Mouse (Mus musculus) right cerebral cortex, adult 18-20 months (tissue): Measurements from ENCODE around the gene S100a6.

Experiments used
- DNase-seq: peaks from one replicate; pipeline ENCODE4 v3.0.0; 2022; ENCODE audit warnings: mixed read lengths

Gene S100a6

DNA sequence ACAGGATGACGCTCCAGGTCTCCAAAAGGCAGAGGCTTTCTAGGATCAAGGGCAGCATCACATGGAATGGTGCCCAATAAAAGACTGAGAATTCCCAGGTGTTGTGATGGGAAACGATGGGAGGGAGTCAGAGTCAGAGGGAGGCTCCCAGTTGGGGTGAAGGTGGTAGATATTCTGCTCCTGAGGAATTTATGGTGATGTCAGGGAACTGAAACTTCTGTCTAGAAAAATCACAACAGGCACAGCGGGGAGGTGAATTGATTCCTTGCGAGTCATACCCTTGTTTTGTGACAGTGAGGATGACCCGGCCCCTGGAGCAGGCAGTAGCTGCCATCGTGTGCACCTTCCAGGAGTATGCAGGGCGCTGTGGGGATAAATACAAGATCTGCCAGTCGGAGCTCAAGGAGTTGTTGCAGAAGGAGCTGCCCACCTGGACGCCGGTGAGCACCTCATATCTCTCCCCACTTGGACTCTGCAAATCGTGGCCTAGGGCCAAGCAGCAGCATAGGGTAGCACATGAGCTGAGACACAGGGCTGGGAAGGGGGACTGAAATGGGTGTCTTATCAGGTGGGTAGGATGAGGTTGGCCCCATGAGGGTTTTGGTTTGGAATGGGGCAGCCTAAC is 11.1 kb upstream of the S100a6 start, which contains the start of gene Gm42674:
Gene Gm42674, plus strand, starts transcription at position 419 of the 625 bp plus-strand sequence.
- DNase-seq, result no peak

DNA sequence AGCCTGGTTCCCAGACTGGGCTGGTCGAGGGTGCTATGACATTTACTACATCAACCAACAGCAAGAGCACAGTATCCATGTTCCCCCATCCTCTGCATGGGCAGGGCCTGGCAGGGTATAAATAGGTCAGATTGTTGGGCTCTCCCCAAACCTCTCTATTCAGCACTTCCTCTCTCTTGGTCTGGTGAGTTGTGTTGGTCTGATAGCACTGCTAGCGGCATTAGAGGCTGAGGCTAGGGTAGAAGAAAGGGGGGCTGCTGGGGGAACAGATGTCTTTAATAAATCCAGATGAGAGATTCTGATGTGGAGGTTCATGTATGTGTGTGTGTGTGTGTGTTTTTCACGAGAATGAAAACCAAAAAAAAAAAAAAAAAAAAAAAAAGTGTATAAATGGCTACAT is 9.1 kb upstream of the S100a6 start, which contains the start of gene S100a4:
Gene S100a4, plus strand, starts transcription at position 149 of the 400 bp plus-strand sequence.
- no peak for DNase-seq

GRCm38 (mm10) chr3:90604416-90604815 is 8.3 kb upstream of the S100a6 start:
- peak; percentile 70 for DNase-seq

- no peak for DNase-seq
Measured at GRCm38 (mm10) chr3:90605049-90605448, 7.6 kb upstream of the S100a6 start.

DNA sequence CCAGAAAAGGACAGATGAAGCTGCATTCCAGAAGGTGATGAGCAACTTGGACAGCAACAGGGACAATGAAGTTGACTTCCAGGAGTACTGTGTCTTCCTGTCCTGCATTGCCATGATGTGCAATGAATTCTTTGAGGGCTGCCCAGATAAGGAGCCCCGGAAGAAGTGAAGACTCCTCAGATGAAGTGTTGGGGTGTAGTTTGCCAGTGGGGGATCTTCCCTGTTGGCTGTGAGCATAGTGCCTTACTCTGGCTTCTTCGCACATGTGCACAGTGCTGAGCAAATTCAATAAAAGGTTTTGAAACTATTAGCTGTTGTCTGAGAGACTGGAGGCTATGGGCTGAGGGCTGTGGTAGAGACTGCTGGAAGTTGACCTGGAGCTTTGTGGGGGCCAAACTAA is 6.9 kb upstream of the S100a6 start:
- DNase-seq, result no peak

DNA sequence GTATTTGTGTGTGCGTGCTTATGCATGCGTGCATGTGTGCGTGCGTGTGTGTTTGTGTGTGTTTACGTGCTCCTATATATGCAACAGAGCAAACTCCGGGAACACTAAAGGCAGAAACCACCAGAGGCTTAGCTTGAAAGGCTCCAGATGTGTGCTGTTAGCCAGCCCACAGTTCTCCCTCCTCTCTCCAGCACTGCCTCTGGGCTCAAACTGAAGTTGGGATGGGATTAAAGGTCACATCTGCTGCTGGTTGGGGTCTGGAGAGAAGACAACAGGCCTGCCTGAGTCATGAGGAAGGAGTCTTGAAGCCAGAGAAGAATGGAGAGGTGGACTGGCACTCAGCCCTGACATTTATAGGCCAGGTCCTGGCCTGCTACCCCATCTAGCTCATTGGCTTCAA is 6.5 kb upstream of the S100a6 start:
- no peak for DNase-seq

GRCm38 (mm10) chr3:90607361-90607760 is 5.3 kb upstream of the S100a6 start:
- no peak for DNase-seq

- DNase-seq, result no peak
Measured at GRCm38 (mm10) chr3:90608223-90608622, 4.5 kb upstream of the S100a6 start, which contains the start of gene S100a5. TSS of gene S100a5 (plus strand) at chr3:90608523.

DNA sequence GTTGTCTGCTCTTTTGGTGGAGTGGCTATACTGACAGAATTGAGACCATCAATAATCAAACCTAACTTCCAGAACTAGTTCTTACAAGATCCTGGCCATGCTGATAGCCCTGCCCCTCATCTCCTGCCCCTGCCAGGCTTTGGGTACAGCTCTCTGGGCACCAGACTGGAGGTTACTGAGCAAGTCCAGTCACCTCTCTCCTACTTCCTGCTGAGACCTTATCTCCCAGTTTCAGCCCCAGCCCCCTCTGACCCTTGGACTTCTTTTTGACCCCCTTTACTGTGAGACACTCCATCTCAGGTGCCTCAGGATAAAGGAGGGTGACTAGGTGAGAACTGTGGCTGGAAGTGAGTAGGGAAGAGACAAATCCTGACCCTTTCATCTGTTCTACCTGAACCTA is 3.6 kb upstream of the S100a6 start:
- DNase-seq, result no peak

GRCm38 (mm10) chr3:90611494-90611893 is 1.2 kb upstream of the S100a6 start:
- no peak for DNase-seq

DNA sequence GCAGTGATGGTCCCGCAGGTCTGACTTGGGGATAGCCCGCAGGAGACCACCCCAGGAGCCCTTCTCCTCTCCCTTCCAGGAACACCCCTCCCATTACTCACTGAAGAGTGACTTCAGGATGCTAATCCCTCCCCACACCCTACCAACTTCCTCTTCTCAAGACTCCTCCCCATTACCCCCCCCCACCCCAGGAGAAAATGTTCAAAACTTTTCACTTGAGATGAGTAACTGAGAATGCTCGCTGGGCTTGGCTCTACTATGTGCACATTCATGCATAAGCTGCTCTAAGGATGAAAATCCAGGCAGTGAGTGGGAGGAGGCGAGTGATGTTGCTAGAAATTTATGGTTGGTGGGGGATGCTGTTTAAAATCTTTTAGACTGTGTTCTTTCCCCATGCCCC is 621 bp upstream of the S100a6 start:
- DNase-seq, result no peak

DNA sequence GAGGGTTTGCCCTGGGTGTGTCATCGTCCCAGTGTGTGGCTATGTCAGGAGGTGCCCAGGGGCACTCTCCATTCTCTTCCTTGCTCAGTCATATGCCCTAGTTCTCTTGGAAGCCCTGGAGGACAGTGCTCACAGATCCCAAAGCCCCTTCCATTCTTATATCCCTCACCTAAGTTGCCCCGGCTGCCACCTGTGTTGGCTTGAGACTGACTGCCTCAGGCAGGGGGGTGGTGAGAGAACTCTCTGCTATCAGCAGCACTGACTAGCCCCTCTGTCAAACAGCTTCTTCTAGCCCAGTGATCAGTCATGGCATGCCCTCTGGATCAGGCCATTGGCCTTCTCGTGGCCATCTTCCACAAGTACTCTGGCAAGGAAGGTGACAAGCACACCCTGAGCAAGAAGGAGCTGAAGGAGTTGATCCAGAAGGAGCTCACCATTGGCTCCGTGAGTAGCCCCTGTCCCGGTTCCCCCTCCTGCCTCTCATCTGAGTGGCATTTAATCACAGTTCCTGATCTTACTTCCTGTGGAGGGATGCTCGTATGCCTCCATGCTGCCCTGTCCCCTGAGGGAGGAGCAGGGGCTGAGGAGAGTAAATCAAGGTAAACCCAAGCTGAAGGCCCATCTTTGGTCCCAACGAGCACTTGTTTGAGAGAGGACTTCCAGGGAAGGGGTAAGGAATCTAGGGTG is 922 bp downstream of the S100a6 start:
- DNase-seq, result no peak

DNA sequence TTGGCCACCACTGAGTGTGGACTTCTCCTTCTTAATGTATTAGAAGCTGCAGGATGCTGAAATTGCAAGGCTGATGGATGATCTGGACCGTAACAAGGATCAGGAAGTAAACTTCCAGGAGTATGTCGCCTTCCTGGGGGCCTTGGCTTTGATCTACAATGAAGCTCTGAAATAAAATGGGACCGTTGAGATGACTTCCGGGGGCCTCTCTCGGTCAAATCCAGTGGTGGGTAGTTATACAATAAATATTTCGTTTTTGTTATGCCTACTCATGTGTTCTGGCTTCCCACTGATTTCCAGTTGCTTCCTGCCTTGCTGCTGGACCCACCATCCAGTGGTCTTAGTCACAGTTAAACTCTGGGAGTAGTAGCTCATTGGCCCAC is 1.5 kb downstream of the S100a6 start:
- no peak for DNase-seq

DNA sequence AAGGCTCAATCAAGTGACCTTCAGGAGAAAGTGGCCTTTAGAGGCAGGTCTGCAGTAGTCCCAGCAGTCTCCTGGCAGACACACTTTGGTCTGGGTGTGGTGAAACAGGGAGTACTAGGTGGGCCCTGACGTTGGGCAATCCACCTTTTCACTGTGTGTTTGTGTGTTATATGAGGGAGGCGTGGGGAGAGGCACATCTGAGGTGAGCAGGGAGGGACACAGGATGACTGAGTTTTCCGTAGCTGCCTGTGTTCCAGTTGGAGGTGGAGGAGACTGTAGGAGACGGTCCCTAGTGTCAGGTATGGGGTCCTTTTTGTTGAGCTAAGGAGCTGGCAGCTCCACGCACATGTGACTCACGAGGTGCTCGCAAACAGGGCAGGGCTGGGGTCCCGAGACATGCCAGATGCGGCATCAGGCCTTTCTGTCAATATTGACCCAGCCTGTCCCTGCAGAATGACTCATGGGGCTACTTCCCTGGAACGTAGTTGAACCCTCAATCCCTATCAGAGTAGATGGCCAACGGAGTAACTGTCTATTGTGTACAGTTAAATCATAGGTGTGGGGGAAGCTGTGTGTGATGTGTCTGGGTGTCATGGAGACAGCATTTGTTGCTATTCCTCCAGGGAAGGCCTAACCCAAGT is 2.0 kb downstream of the S100a6 start:
- DNase-seq, result no peak

DNA sequence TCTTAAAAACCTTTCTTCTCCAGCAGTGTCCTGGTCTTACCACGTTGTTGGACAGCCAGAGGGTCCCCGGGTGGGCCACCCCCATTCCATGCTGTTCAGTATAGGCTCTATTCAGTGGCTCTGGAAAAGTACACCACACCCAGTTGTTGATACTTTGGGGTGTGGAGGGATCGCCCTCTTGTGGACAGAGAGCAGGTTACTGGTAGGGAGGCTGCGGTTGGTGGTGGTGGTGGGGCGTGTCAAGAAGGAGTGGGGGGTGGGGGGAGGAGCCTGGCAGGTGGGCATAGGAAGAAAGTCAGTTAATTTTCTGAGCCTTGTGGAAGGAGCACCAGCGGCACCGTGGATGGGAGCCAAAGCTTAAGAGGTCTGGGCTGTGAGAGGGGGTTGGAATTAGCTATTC is 2.7 kb downstream of the S100a6 start:
- peak; percentile 83 for DNase-seq

- no peak for DNase-seq
Measured at GRCm38 (mm10) chr3:90615911-90616310, 3.2 kb downstream of the S100a6 start.

DNA sequence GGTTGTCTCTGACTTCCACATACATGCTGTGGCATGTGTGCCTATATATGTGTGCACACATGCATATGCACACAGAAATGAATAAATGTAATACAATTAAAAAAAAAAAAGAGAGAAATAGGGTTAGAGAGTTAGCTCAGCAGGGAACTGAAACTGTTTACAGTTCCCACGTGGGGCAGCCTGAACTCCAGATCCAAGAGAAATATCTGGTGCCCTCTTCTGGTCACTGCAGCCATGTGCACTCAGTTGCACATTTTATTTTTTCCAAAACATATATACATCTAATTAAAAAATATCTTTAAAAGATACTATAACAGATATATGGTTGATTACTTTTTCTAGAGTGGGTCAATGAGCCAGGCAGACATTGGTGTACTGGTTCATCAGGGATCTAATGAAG is 4.9 kb downstream of the S100a6 start:
- DNase-seq, result no peak

- no peak for DNase-seq
Measured at GRCm38 (mm10) chr3:90621552-90621951, 8.9 kb downstream of the S100a6 start.

DNA sequence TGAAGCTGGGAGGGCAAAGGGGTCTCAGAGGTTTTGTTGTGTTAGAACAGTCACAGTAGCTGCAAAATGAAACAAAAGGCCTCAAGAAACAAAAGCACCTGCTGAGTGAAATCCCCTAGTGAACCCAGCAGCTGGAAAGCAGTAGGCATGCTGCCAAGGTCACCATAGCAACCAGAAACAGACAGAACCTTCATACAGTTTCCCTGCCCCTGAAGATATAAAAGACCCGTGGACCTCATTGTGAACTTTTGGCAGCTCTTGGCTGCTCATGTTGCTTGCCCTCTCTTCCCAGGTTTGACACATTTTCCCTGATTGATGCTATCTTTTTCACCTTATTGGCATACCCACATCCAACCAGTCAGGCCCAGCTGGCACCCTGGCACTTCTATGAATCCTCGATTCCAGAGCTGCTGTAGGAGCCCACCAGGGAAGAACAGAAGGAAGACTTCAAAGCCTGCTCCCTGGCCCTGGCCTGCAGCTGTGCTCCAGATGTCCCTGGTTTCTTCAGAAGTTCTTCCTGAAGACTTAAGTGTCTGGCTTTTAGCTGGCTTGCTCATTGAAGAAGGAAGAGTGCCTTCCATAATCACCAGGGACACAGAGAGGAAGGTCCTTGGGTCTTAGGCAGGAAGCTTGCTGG is 10.9 kb downstream of the S100a6 start:
- peak; percentile 46 for DNase-seq

DNA sequence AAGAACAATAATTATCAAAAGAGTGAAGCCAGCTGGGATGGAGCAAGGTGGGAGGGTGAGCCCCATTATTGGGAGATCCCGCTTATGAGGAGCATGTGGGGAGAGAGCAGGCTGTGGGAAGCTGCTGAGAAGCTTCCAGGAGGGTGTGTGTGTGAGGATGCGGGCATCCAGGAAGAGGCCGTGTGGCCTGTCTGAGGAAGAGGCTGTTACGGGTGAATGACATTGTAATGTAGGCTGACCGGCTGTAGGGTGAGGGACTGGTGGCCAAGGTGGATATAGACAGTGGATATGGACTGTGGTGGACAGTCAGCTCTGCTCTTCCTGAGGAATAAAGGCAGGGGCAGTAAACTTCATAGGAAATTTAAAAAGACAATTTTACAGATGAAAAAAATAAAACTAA is 12.8 kb downstream of the S100a6 start:
- DNase-seq, result no peak

- no peak for DNase-seq
Measured at GRCm38 (mm10) chr3:90626266-90627021, 13.8 kb downstream of the S100a6 start.

DNA sequence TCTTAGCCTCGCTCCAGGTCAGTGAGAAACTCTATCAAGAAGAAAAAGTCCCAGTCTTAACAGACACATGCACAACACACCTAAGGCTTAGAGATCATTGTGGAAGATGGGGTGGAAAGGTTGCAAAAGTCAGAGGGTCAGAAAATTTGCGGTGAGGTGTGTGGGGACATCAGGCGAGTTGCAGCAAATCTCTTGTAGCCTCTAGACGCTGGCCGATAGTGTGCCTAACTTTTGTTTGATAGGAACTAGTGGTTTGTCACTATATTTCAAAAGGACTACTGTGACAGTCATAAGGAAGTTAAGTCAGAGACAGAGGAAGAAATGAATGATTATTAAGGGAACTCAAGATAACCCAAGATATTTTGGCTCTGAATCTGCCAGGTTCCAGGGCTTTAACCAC is 14.7 kb downstream of the S100a6 start:
- DNase-seq, result no peak

DNA sequence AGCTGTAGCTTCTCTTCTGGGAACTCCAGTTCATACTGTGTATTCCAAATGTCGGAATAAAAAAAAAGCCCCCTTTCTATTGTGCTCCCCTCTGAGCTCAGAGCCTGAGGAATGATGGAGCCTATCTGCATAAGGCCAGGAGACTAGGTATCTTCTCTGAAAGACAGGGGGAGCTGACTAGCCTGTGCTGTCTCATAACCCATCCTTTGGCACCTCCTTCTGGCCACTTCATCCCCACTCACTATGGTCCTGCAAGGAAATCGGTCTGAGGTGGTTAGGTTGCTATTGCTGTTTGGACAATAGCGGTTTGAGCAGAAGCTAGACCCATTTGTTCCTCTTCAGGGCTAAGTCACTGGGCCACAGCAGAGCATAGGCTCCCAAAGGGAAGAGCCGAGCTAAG is 15.1 kb downstream of the S100a6 start:
- no peak for DNase-seq
